Mouse (Mus musculus) naive thymus-derived CD4-positive, alpha-beta T cell, adult 5 months (primary cell): ENCODE data around the gene Hnrnpa3. TPM values are rescaled to one million over a fixed set of nuclear protein-coding genes. Genes with fewer than 3 reads are reported as not detected.

Source experiments
- polyA plus RNA-seq: library from polyadenylated mRNA; unstranded; fragments of 100-300 nt; shearing (Covaris generic); gene quantifications from one replicate; pipeline ENCODE4 v1.2.1, GENCODE M21; 2017

The Hnrnpa3 gene
- 109 TPM for polyA plus RNA-seq

GRCm38 (mm10) chr2:75658727-75659628 is at the start of gene Hnrnpa3:
Gene Hnrnpa3 (plus strand): TSS chr2:75659261.

GRCm38 (mm10) chr2:75704234-75705161 is 45.4 kb downstream of the Hnrnpa3 start, which contains the start of gene Nfe2l2:
Gene Nfe2l2 (minus strand): TSS chr2:75704641.

Other genes starting within 250 kb of the Hnrnpa3 start
- gene Nfe2l2, start 45.4 kb downstream of the Hnrnpa3 start, polyA plus RNA-seq, result 88.5 TPM
- 72.7 TPM for gene Agps, start 172.9 kb downstream of the Hnrnpa3 start, polyA plus RNA-seq